In the genomic region with DNA sequence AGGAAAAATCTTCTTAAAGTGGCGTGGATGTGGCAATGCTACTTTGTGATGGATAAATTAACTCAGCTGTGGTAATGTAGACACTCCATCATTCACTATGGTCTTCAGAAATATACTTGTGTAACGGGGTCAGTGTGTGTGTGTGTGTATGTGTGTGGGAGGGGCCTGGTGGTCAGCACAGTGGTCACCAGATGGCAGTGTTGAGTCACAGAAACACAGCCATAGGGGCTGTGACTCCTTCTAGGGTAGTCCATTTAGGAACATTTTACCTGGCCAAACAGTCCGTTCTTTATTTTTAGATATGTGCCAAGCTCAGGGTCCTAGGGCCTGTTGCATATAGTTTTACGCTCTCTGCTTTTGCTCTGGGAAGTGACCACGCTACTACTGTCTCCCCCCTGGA, we compare ENCODE assay signal across 9 mouse cellular contexts.
DNase-seq lines count a peak whose midpoint lies in the region; ATAC-seq and TF ChIP-seq lines count a peak whose summit lies in the region.
"Had no signal": no experiment of that assay in that cellular context is flagged by ENCODE, and none has a peak within 500 bp of the region (broad histone marks: within the 10 kb centered on the region; RNA-seq: fewer than 3 reads in every experiment).

No protein-coding gene starts in this region.

- H3K9me3 ChIP-seq in kidney, embryonic 15.5 days (replicated peaks) = no peaks in the 10 kb centered on the region
- H3K9me3 ChIP-seq in E14TG2a.4 (ENCODE audit: low read length) = no peaks in the 10 kb centered on the region
- no peaks in the 10 kb centered on the region for H3K9me3 ChIP-seq in forebrain, embryonic 13.5 days (replicated peaks)
- no peaks in the 10 kb centered on the region for H3K9me3 ChIP-seq in liver, embryonic 14.5 days (ENCODE audit: control insufficient read depth, low read length)
- H3K9me3 ChIP-seq: liver, embryonic 13.5 days; stomach, embryonic 15.5 days had no signal

- H3K9ac ChIP-seq in kidney, embryonic 15.5 days = no peak overlapping the region
- no peak overlapping the region for H3K9ac ChIP-seq in forebrain, embryonic 13.5 days
- H3K9ac ChIP-seq in liver, embryonic 14.5 days (replicated peaks) = no peak overlapping the region
- H3K9ac ChIP-seq: liver, embryonic 13.5 days; stomach, embryonic 15.5 days had no signal

- WGBS in kidney, embryonic 15.5 days = 76% methylated on average over 5 of the region's 5 CpGs
- WGBS in forebrain, embryonic 13.5 days = 72% methylated on average over 5 of the region's 5 CpGs
- 54% methylated on average over 5 of the region's 5 CpGs for WGBS in liver, embryonic 14.5 days (ENCODE audit: insufficient replicate concordance)

- TF ChIP-seq EP300 in liver, embryonic 14.5 days (IDR thresholded peaks at IDR 0.05; ENCODE audit: low read depth) = no peak

- peak; percentile 56 to 60 for DNase-seq in kidney, postnatal 4 days
- peak; percentile 27 for DNase-seq in NIH3T3 (ENCODE audit: low read depth)
- DNase-seq in liver, embryonic 14.5 days (ENCODE audit: low read depth in 3 of 3, low spot score in 3 of 3) = no peak
- DNase-seq in T-cell, adult 2 months (ENCODE audit: low spot score) = no peak
- DNase-seq: liver, embryonic 13.5 days had no signal

- H3K4me3 ChIP-seq in kidney, embryonic 15.5 days (replicated peaks) = no peak overlapping the region
- no peak overlapping the region for H3K4me3 ChIP-seq in E14TG2a.4 (replicated peaks; ENCODE audit: low read length)
- no peak overlapping the region for H3K4me3 ChIP-seq in forebrain, embryonic 13.5 days
- H3K4me3 ChIP-seq in liver, embryonic 14.5 days (ENCODE audit: insufficient read depth in 1 of 2, low read depth in 2 of 2, low read length in 2 of 2) = no peak overlapping the region
- H3K4me3 ChIP-seq: liver, embryonic 13.5 days; stomach, embryonic 15.5 days had no signal

- no peaks in the 10 kb centered on the region for H3K4me1 ChIP-seq in kidney, embryonic 15.5 days
- peaks cover 20% of the 10 kb centered on the region for H3K4me1 ChIP-seq in E14TG2a.4 (replicated peaks; ENCODE audit: low read depth, low read length)
- H3K4me1 ChIP-seq in forebrain, embryonic 13.5 days = 0 out of 2 replicates have a peak, but pooled peaks cover 4% of the 10 kb centered on the region
- no peaks in the 10 kb centered on the region for H3K4me1 ChIP-seq in liver, embryonic 14.5 days (replicated peaks; ENCODE audit: control insufficient read depth in 2 of 2, insufficient read depth in 2 of 2, low read length in 1 of 2)
- H3K4me1 ChIP-seq: liver, embryonic 13.5 days; stomach, embryonic 15.5 days had no signal

- no peak for ATAC-seq in kidney, embryonic 15.5 days (replicated peaks; ENCODE audit: low FRiP score)
- 0 out of 2 replicates have a peak, but pooled peaks have one; percentile 13 for ATAC-seq in forebrain, embryonic 13.5 days
- no peak for ATAC-seq in liver, embryonic 14.5 days (ENCODE audit: insufficient read depth)

- no peak overlapping the region for H3K4me2 ChIP-seq in kidney, embryonic 15.5 days
- H3K4me2 ChIP-seq in forebrain, embryonic 13.5 days = no peak overlapping the region
- H3K4me2 ChIP-seq in liver, embryonic 14.5 days (ENCODE audit: low read depth) = no peak overlapping the region
- H3K4me2 ChIP-seq: liver, embryonic 13.5 days; stomach, embryonic 15.5 days had no signal

- peak; percentile 46 for TF ChIP-seq CTCF in E14TG2a.4 (conservative IDR thresholded peaks at IDR 0.05; ENCODE audit: low read length)
- TF ChIP-seq CTCF in liver, embryonic 14.5 days (IDR thresholded peaks at IDR 0.05; ENCODE audit: low read depth) = peak; percentile 49

- H3K27ac ChIP-seq in kidney, embryonic 15.5 days = no peak overlapping the region
- H3K27ac ChIP-seq in forebrain, embryonic 13.5 days = no peak overlapping the region
- H3K27ac ChIP-seq in liver, embryonic 14.5 days = no peak overlapping the region
- H3K27ac ChIP-seq: liver, embryonic 13.5 days; stomach, embryonic 15.5 days had no signal

- no peaks in the 10 kb centered on the region for H3K36me3 ChIP-seq in kidney, embryonic 15.5 days
- H3K36me3 ChIP-seq in E14TG2a.4 (ENCODE audit: insufficient read depth, low read length) = no peaks in the 10 kb centered on the region
- no peaks in the 10 kb centered on the region for H3K36me3 ChIP-seq in forebrain, embryonic 13.5 days (ENCODE audit: poor library complexity, severe bottlenecking)
- H3K36me3 ChIP-seq in liver, embryonic 14.5 days (replicated peaks; ENCODE audit: control insufficient read depth, insufficient read depth, low read depth) = no peaks in the 10 kb centered on the region
- H3K36me3 ChIP-seq: liver, embryonic 13.5 days; stomach, embryonic 15.5 days had no signal

- no peaks in the 10 kb centered on the region for H3K27me3 ChIP-seq in kidney, embryonic 15.5 days
- peaks cover 28% of the 10 kb centered on the region for H3K27me3 ChIP-seq in E14TG2a.4 (ENCODE audit: insufficient read depth, low read length)
- no peaks in the 10 kb centered on the region for H3K27me3 ChIP-seq in forebrain, embryonic 13.5 days
- H3K27me3 ChIP-seq in liver, embryonic 14.5 days (ENCODE audit: control insufficient read depth, insufficient read depth, low read length) = no peaks in the 10 kb centered on the region
- H3K27me3 ChIP-seq: liver, embryonic 13.5 days; stomach, embryonic 15.5 days had no signal

Comparison
In these comparisons a context has a peak if more than half of its experiments do, and no peak if none do; other contexts are left out.
1. DNase-seq: peak in kidney, postnatal 4 days (2 of 2) and NIH3T3 (single experiment); none in liver, embryonic 14.5 days (0 of 3) and T-cell, adult 2 months (single experiment).